Mouse (Mus musculus): ENCODE measurements around the gene Clk2. TPM values are rescaled to one million over a fixed set of nuclear protein-coding genes. Genes with fewer than 3 reads are reported as not detected.
A peak's percentile ranks its signal among the peaks of the same experiment; 100 is the strongest.
"Not testable (repeated sequence)": the region's sequence is repeated elsewhere in the genome, so short reads cannot be mapped to it uniquely, and the experiment has no call there.

Clk2 gene
- total RNA-seq, 2 experiments from 2014 or later = 67.1 to 80.2 TPM

DNA sequence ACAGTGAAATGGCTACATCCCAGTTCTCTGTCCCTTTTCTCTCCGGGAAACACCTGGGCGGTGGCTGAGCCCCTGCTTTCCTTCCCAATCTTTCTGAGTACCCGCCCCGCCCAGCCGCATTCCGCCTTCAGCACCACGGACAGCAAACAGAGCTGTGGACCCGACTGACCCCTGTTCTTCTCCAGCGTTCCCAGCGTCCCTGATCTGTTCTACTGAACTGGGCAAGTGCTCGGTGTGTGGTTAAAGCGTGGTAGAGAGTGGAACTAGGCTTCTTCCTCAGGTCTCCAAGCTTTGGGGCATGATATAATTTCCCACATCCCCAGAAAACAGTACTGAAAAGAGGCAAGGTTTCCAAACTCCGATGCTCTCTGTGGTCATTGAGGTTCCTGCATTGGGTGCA, 5.4 kb upstream of the Clk2 start:
- peak; percentile 75 for ATAC-seq (replicated peaks; ENCODE audit: poor library complexity, severe bottlenecking)

DNA sequence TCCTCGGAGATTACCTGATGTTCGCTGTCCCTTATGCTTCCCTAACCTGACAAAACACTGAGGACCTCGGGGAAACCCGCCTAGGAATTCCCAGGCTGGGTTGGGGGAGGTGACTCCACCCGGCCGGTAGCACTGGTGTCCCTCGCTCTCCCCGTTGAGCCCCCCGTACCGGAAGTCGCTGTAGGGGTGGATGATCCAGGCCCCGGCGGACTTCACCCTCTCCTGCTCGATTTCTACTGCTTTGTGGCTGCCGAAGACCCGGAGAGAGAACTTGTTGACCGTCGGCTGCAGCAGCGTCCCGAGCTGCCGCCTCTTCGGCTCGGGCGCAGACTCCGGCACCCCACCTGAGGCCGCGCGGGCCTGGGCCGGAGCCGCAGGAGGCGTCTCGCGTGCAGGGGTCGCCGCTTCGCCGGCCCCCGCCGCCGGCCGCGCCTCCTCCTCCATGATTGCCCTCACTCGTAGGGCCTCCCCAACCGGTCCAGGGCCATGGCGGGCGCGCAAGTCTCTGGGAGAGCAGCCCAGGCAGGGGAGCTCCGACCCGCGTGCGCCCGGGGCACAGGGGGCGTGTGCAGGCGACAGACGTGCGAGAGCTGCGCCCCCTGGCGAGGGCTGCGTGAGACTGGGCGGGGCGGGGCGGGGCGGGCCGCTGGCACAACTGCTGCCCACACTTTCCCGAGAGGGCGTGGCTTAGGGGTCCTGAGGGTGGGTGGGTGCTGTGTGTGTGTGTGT, 4.8 kb upstream of the Clk2 start, which contains the start of gene Hcn3:
Hcn3 (minus strand) TSS at position 581 of the 729 bp plus-strand sequence.
- peak; percentile 60 for ATAC-seq (replicated peaks; ENCODE audit: poor library complexity, severe bottlenecking)

DNA sequence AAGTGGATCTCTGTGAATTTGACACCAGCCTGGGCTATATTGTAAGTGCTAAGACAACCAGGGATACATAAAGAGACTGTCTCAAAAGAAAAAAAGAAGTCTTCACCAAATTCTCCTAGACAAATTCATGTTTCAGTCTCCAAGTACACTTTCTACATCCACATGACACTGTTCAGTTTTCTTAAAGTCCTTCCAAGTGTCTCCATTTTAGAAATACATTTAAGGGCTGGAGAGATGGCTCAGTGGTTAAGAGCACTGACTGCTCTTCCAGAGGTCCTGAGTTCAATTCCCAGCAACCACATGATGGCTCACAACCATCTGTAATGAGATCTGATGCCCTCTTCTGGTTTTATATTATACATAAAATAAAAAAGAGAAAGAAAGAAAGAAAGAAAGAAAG, 3.4 kb upstream of the Clk2 start:
- not testable (repeated sequence) for ATAC-seq (replicated peaks; ENCODE audit: poor library complexity, severe bottlenecking)

DNA sequence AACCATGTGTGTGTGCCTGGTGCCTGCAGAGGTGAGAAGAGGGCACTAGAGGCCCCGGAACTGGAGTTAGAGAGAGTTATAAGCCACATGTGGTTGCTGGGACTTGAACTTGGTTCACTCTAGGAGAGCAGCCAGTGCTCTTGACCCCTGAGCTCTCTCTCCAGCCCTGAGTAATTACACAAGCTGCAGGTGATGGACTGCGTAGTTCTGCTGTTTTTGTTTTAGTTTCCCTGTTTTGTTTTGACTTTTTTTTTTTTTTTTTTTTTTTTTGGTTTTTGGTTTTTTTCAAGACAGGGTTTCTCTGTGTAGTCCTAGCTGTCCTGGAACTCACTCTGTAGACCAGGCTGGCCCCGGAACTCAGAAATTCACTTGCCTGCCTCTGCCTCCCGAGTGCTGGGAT, 2.8 kb upstream of the Clk2 start:
- ATAC-seq (replicated peaks; ENCODE audit: poor library complexity, severe bottlenecking) = no peak

DNA sequence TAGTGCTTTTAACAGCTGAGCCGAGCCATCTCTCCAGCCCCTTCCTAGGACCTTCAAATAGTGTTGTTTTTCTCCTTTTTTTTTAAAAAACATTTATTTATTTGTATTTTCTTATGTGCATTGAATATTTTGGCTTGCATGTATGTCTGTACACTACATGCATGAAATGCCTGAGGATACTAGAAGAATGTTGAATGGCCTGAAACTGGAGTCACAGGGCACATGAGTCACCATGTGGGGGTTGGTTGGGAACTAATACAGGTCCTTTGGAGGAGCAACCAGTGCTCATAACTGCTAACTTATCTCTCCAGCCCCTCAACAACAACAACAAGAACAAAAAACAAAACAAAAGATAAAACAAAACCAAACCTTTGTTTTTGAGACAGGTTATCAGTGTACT, 1.5 kb upstream of the Clk2 start:
- no peak for ATAC-seq (replicated peaks; ENCODE audit: poor library complexity, severe bottlenecking)

DNA sequence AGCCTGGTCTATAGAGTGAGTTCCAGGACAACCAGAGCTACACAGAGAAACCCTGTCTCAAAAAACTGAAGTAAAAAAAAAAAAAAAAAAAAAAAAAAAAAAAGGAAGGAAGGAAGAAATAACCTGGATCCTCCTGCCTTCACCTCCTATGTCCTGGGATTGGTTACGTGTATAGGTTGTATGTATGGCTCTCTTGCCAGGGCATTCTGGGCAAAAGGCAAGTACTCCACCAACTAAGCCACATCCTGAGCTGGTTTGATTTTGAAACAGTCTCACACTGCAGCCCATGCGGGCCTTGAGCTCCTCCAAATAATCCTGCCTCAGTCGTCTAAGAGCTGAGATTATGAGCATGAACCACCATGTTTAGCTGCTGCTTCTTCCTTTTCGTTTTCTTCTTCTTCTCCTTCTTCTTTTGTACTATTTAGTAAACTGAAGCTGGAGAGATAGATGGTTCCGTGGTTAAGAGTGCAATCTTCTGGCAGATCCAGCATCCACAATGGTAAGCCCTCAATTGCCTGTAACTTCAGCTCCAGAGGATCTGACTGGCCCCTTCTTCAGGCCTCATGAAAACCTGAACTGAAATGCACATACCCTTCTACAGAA, 851 bp upstream of the Clk2 start:
- ATAC-seq (replicated peaks; ENCODE audit: poor library complexity, severe bottlenecking) = no peak

DNA sequence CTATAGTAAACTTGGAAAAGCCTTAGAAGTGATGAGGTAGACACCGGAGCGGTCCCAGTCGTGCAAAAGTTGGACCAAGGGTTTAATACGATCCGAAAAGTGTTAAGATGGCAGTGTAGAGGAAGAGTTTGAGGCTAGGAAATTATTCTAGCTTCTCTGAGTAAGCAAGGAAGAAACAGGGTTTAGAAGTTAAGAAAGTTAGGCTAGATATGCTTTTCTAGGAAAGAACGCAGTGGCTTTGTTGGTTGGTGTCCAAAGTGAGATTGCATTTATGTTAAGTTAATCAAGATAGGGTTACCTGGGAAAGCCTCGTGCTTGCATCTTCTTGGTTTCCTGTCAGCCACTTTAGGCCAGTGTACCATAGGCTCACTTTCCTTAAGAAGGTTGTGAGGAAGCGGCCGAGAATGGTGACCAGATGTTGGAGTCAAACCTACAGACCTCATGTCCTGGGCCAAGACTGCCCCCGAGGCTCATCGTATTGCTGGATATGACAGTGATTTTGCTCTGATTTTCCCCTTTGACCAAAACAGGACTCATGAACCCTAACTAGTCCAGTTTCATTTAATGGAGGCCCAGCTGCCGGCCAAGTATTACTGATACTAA, 774 bp downstream of the Clk2 start:
- no peak for ATAC-seq (replicated peaks; ENCODE audit: poor library complexity, severe bottlenecking)

DNA sequence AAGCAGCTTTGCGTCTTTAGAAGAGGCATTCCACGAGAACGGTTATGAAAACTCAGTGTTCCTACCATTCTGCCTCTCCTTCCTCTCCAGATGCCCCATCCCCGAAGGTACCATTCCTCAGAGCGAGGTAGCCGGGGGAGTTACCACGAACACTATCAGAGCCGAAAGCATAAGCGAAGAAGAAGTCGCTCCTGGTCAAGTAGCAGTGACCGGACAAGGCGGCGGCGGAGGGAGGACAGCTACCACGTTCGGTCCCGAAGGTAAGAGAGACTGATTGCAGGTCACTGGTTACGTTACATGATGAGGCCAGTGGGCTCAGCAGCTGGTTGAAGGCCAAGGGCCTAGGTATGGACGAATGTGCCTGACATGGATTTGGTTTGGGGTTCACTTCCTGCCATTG, 2.4 kb downstream of the Clk2 start:
- ATAC-seq (replicated peaks; ENCODE audit: poor library complexity, severe bottlenecking) = no peak

DNA sequence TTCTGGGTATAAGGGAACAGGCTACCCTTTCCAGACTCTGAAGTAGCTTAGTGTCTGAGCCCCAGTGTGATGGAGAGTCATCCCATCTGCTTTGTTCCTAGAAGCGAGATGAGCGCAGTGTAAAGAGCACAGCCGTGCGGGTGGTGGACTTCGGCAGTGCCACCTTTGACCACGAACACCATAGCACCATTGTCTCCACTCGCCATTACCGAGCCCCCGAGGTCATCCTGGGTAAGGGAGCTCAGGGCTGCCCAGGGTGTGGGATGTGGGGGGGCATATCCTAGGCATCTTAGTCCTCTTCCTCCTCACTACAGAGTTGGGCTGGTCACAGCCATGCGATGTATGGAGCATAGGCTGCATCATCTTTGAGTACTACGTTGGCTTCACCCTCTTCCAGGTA, 10.2 kb downstream of the Clk2 start:
- ATAC-seq (replicated peaks; ENCODE audit: poor library complexity, severe bottlenecking) = no peak

DNA sequence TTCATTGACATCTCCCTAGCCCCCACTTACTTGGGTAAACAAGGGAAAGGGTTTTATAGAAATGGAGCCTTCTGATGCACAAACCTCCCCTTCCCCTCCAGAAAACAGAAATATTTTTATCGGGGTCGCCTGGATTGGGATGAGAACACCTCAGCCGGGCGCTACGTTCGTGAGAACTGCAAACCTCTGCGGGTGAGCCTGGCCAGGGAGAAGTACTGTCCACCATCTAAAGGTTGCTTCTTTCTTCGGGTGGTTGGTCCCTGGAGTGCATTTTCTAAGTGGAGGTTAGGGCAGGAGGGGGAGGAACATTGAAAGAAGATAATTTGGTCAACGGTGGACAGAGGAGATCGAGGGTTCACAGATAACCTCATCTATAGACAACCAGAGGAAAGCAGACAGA, 10.9 kb downstream of the Clk2 start:
- ATAC-seq (replicated peaks; ENCODE audit: poor library complexity, severe bottlenecking) = no peak

DNA sequence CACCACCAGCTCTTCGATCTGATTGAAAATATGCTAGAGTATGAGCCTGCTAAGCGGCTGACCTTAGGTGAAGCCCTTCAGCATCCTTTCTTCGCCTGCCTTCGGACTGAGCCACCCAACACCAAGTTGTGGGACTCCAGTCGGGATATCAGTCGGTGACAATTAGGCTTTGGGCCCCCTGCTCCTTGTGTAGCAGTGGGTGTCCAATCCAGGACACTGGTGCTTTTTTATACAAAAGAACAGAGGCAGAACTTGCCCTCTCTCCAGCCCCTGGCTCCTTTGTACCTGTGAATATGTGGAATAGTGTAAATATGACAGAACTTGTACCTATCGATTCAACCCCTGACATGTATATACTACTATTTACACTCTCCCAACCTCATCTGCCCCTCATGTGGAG, 11.8 kb downstream of the Clk2 start:
- no peak for ATAC-seq (replicated peaks; ENCODE audit: poor library complexity, severe bottlenecking)

DNA sequence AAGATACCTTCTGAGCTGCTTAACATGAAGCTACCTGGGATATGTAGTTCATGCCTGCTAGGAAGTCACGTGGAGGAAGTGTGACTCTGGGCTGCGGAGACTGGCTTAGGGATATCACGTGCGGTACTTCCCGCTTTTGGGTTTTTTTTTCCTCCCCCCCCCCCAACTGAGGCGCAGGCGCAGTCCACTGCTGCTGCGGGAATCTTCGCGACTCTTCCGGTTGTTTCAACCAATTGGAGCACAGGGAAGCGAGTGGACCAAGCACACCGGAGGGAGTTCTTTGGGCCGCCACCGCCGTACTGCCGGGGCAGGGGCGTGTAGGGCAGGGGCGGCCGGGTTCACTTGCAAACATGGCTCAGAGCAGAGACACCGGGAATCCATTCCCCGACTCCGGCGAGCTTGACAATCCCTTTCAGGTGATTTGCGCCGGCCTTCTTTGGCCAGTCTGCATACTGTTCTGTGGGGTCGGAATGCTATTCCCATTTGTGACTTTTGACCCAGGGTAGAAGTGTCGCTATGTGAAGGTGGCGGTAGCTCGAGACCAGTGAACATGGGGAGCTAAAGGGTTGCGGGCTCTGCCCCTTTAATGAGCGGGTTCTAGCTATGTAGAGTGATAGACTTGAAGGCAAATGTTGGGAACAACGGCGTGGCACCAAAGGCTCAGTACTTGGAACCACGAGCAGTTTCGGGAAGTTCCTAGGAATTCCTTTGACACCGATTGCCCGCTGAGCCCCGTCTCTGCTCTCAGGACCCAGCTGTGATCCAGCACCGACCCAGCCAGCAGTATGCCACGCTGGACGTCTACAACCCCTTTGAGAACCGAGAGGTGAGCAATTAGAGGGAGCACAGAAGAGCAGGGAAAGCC, 12.9 kb downstream of the Clk2 start, which contains the start of gene Scamp3:
Scamp3 (plus strand) TSS at position 232 of the 865 bp plus-strand sequence.
- ATAC-seq (replicated peaks; ENCODE audit: poor library complexity, severe bottlenecking) = peak; percentile 93

DNA sequence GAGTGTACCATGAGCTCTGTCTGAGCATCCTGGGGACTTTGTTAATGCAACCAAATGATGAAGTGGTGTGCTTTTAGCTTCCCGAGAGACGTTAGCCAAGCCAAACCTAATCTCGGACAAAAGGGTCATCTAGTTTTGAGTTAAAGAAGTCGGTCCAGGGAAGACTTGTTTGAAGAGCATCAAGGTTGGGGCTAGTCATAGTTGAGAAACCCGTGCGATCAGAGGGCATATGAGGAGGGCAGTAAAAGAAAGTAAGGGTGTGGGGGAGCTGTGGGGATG, 13.5 kb downstream of the Clk2 start:
- ATAC-seq (replicated peaks; ENCODE audit: poor library complexity, severe bottlenecking) = no peak

DNA sequence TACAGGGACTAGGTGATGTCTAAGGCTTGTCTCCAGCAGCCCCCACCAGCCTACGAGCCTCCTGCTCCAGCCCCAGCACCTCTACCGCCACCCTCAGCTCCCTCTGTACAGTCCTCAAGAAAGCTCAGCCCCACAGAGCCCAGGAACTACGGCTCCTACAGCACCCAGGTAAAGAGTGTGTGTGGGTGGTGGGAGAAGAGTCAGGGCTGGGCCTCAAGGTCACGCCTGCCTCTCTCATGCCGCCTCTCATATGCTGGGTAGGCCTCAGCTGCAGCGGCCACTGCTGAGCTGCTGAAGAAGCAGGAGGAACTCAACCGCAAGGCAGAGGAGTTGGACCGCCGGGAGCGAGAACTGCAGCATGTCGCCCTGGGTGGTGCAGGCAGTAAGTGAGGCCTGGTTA, 14.5 kb downstream of the Clk2 start:
- ATAC-seq (replicated peaks; ENCODE audit: poor library complexity, severe bottlenecking) = no peak

DNA sequence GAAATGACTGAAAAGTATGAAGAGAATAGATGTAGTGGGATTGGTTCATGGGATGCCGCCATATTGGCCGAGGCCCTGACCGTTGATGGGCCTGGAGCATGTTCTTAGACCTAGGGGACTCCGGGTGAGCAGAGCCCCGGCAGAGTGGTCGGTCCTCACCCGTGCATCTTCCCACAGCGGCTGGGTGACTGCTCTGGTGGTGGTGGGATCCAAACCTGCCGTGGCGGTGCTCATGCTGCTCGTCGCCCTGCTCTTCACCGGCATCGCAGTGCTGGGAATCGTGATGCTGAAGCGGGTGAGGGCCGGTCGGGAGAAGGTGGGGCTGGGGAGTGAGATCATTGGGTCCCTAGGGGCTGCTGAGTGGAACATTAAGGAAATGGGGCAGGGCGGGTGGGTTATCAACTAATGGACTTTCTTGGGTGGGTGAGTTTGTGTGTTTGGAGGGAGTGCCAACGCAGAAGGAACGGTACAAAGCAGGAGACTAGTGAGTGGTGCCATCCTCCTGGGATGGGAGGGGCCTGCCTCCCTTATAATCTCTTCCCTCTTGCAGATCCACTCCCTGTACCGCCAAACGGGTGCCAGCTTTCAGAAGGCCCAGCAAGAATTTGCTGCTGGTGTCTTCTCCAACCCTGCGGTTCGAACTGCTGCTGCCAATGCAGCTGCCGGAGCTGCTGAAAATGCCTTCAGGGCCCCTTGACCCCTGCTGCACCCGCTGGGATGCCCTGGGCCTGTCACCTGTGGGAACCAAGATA, 17.3 kb downstream of the Clk2 start:
- ATAC-seq (replicated peaks; ENCODE audit: poor library complexity, severe bottlenecking) = no peak

DNA sequence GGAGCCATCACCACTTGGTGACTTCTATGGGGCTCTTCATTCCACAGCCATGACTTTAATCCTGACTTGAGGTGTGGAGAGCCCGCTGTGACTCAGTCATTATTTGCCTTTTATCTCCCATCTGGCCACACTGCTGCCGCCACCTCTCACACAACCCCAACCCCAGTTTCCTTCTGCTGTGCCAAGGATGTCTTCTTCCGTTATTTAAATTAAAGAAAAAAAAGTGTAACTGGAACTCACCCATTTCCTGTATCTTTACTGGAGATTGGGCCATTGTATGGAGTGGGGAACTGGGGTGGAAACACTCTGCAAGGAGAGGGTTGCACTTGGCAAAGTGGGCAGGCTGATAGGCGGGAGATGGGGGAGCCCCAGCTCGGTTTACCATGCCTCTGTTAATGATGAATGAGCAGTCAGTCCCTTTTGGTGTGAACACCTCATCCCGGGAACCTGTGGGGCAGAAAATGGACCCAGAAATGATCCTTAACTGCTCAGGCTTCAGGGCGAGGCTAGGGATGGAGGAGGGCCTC, 18.0 kb downstream of the Clk2 start:
- peak; percentile 57 for ATAC-seq (replicated peaks; ENCODE audit: poor library complexity, severe bottlenecking)

DNA sequence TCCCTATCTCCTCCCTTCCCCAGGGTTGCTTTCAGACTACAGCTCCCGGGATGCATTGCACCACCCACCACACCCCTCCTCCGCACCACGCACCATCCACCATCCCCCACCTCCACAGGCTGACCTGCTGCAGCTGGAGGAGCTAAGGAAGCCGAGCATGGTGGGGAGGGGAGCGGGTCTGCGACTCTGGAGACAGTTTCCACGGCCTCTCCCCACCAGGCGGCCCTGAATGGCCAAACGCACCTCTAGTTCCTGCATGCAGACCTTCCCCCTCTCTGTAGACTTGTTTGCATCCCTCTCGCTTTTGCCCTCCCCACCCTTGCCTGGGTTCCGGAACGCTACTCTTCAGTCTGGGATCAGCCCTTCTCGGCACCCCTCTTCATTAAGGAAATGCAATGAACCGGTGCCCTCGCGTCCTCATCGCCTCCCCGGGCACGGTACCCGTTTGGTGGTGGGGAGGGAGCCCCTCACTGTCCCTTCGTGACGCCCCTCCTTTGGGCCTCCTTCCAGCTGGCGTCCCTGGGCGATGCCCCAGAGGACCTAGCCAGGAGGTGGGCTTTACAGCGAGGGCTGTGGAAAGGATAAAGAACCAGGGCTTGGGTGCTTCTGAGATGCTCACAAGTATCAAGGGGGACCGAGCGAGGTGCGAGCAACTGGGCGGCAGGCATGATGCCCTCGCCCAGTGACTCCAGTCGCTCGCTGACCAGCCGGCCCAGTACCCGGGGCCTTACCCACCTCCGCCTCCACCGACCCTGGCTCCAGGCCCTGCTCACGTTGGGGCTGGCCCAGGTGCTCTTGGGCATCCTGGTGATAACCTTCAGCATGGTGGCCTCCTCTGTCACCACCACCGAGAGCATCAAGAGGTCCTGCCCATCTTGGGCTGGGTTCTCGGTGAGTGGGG, 18.7 kb downstream of the Clk2 start, which contains the start of gene Fam189b:
Fam189b (plus strand) TSS at position 86 of the 901 bp plus-strand sequence.
- ATAC-seq (replicated peaks; ENCODE audit: poor library complexity, severe bottlenecking) = peak; percentile 83

DNA sequence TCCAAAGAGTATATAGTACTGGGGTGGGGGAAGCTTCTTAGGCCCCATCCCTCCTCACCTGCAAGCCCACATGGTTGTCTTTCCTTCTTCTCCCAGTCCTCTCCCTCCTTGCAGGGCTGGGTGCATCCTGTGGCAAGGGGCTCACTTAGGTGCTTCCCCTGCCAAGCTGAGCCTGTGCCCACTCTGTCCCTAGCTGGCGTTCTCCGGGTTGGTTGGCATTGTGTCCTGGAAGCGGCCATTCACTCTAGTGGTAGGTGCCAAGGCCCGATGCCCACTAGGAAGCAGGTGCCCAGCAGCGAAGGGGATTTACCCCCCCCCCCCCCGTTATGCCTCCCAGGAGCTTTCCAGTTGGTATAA, 19.3 kb downstream of the Clk2 start:
- ATAC-seq (replicated peaks; ENCODE audit: poor library complexity, severe bottlenecking) = no peak

DNA sequence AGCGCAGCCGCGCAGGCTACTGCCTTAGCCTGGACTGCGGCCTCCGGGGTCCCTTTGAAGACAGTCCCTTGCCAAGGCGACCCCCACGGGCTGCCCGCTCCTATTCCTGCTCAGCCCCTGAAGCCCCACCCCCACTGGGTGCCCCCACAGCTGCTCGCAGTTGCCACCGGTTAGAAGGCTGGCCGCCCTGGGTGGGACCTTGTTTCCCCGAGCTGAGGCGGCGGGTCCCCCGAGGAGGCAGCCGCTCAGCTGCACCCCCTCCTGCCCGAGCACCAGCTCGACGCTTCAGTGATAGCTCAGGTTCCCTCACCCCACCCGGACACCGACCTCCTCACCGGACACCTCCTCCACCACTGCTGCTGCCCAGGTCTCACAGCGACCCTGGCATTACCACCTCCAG, 22.6 kb downstream of the Clk2 start:
- ATAC-seq (replicated peaks; ENCODE audit: poor library complexity, severe bottlenecking) = no peak
